Mouse (Mus musculus) mature B cell (primary cell): ENCODE results near the gene Dgcr2.

Experiments
- in situ Hi-C: fragments of 300-500 bp; cut with MboI; formaldehyde crosslinking; loops from 2 replicates; pipeline ENCODE4 v1.14.3; 2019

The Dgcr2 gene

GRCm38 (mm10) chr16:17848928-17849327 lies 49.4 kb downstream of the Dgcr2 start:
- in situ Hi-C loops: no loop called here

DNA sequence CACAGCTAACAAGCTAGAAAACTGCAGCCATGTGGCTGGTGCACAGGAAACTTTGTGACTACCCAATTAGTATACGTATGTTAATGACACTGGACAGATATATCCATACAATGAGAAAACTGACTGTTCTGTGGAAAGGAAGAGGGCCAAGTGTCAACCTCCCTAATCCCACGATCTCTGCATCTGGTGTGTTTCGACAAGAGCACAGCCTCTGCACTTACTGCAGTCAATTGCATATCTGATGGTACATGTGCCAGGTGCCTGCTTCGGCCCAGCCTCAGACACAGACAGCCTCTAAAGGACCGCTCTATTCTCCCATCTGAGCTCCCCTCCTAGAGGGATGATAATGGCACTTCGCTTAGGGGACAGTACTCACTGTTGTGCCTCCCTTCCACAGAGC lies 49.9 kb downstream of the Dgcr2 start:
- in situ Hi-C loops: no loop called here

- in situ Hi-C loops: no loop called here
Observed at GRCm38 (mm10) chr16:17843701-17844365, 54.5 kb downstream of the Dgcr2 start.

DNA sequence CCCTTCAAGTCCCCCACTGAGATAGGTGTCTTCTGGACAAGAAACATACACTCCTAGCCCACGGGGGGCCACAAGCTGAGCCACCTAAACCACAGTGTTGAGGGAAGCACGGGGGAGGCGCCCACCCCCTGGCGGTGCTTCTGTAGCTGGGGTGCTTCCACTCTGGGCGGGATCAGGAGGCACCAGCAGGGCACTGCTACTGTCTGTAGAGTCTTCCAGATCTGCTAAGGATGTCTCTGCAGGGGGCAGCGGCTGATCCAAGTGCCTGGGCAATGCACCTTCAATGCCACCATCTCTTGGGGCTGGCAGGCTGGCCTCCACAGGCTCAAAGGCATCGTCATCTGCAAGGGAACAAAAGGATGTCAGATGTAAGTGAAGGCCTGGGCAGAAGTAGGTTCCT lies 55.9 kb downstream of the Dgcr2 start:
- in situ Hi-C loops: no loop called here

DNA sequence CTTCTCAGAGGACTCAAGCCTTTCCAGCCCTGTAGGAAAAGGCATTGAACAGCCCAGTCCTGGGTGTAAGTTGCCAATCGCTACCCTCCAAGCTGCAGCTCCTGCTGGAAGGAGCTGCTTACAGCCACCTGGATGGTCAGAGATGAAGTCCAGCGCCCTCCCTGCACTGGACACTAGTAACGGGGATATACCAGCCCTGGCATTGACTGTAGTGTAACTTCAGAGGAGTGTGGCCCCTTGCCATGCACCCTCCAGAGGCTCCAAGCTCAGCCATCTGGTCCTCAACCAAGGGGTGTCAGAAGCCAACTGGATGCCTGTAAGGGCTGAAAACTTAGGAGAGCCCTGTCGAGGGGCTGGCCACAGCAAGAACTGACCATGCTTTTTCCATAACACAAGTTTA lies 58.4 kb downstream of the Dgcr2 start:
- in situ Hi-C loops: no loop called here

DNA sequence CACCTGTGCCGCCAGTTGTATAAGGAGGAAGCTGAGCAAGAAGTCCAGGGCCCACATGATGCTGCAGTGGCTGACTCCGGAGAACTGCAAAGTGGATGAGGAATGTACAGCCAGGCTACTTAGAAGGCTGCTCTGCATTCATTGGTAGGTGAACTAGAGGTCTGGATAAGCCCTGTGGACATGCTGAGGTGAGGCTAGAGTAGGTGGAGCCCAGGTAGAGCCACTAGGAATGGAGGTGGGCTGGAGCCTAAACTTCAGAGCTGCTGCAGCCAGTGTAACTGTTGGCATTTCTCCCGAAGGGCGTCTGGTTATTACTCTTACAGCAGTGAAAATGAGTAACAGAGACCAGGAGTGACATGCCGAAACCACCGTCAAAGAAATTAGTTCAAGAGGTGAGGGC lies 60.3 kb downstream of the Dgcr2 start, which contains the start of gene Car15:
TSS of gene Car15 (minus strand) at position 314 of the 400 bp plus-strand sequence.
- in situ Hi-C loops: no loop called here

DNA sequence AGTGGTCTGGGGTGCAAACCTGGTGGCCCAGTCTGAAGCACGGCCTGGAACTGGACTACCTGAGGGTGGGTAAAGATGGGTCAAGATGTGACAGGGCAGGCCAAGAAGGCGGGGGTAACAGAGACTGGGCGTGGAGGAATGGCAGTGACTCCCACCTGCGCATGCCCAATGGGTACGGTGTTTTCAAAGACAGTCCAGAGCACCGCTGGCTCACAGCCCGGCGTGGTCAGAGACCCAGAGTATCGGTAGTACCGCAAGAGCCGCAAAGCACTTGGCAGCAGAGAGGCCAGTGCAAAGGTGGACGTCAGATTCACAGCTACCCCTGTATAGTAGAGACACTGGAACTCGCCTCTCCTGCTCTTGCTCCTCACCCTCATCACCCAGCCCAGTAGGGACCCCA lies 62.9 kb downstream of the Dgcr2 start:
- in situ Hi-C loops: no loop called here

GRCm38 (mm10) chr16:17834543-17834942 lies 63.8 kb downstream of the Dgcr2 start:
- in situ Hi-C loops: no loop called here

DNA sequence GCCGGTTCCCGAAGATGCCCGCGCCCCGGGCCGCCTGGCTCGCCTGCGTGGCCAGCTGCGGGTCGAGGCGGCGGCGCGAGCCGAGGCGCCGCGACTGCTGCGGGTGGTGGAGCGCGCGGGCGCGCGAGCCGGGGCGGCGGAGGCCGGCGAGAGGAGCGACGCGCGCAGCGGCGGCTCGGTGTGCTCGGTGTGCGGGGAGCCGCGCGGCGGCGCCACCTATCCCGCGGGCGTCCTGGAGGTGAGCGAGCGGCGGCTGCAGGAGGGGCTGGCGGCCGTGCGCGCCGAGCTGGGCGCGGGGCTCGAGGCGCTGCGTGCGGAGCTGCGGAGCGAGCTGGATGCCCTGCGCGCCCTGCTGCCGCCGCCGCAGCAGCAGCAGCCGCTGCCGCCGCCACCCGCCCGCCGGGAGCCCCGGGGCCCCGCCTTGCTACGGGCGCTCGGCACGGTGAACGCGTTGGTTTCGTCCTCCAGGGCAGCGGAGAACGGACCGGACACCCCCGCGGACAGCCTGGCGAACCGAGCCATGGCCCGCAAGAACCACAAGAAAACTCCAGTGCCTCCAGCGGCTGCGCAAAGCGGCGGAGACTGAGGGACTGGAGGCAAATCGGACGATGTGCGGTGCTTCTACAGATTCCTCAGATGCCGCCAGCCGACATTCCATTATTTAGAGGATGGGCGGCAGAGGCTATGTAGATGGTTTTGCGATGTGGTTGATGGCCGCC lies 64.5 kb downstream of the Dgcr2 start:
- in situ Hi-C loops: no loop called here

DNA sequence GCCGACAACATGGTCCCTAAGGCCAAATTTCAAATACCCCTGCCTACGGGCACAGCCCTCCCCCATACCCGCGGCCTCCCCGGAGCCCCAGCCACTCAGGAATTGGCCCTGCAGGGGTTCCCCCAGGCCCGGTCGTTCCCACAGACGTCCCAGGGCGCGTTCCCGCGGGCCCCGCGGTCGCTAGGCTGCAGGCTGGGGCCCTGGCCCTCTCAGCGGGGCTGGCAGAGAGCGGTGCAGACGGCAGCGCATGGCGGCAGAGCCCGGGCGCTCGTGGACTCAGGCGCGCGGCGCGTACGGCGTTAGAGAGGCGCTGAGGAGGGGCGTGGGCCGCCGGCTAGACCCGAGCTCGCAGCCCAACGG lies 65.1 kb downstream of the Dgcr2 start:
- in situ Hi-C loops: no loop called here

DNA sequence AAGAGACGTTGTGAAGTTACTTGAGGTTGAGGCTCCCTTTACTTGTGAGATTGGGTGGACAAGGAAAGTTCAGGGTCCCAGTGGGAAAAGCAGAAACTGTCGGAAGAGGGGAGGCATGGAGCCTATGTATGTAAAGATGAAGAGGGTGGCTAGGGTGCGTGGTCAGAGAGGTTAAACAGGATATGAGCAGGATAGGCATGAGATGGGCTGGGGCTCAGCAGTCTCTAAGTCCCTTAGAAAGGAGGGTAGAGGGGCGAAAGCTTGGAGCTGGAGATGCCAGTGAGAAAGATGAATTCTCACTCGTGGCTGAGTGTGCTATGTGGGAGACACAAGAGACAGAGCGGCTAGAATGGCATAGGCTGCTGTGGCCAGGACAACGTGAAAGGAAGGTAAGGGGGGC lies 65.5 kb downstream of the Dgcr2 start, which contains the start of gene B830017H08Rik:
TSS of gene B830017H08Rik (plus strand) at position 301 of the 400 bp plus-strand sequence.
- in situ Hi-C loops: no loop called here

DNA sequence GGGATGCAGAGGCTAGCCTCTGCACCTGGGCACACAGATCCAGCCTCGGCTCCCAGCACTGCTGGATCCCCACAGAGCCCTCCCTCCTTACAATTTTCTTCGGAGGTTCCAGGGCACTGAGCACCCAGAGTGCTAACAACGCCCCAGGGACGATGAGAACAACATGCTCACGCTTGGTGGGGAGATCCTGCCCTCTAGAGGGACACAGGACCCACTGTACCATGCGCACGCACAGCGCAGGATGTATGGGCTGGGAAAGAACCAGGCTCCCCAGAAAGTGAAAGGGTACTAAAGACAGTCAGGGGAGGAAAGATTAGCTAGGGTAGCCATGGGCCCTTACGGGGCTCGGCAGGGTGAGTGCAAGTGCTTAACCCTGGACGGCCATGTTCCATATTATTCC lies 66.6 kb downstream of the Dgcr2 start:
- in situ Hi-C loops: no loop called here

DNA sequence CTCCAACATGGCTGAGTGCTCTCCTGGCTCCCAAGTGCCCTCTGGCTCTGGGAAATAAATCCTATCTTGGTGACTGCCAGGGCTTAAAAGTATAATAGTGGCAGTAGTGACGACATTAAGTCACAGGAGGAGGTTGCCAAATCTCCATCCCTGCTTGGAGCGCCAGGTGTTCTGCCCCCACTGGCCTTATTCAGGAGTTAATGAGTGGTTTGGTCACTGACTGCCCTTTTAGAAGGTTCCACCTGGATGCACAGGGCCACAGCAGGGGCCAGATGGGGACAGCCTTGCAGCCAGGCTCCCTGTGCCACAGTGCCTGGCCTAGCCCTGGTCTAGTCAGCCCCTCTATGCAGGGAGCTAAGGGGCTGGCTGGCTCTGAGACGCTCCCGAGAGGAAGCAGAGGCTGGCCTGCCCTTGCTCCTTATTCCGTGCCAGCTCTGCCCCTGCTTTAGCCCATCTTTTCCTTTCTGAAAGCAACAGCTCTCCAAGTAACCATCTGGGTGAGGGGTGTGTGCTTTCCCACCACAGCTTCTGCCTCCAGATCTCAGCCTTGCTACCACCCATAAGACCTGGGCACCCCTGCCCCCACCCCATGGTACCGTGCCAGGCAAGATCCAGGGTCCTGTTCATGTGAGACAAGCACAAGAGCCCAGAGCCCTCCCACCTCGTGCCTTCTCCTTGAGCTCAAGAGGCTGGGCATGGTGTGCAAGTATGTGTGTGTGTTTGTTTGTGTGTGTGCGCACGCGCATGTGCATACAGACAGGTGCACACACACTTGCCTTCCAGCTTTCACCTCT lies 67.8 kb downstream of the Dgcr2 start:
- in situ Hi-C loops: no loop called here

GRCm38 (mm10) chr16:17828867-17829266 lies 69.5 kb downstream of the Dgcr2 start:
- in situ Hi-C loops: no loop called here

- in situ Hi-C loops: no loop called here
Observed at GRCm38 (mm10) chr16:17828229-17828628, 70.1 kb downstream of the Dgcr2 start.

GRCm38 (mm10) chr16:17826500-17826899 lies 71.9 kb downstream of the Dgcr2 start:
- in situ Hi-C loops: no loop called here

DNA sequence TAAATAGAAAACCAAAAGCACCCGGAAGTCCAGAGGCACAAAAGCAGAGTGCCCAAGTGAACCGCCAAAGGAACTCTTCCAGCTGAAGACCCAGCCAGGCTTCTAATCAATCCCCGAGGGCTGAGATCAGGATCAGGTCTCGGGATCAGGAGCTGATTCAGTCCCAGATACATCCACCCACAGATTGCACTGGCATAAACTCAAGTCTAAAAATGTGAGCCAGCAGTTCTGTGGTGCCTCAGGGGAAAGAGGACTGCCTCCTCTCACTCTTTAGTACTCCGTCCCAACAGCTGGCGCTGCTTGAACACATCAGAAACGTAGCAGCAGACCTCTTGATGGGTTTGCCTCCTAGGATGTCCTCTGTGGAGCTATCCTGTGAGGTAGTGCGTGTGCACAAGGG lies 81.8 kb downstream of the Dgcr2 start:
- in situ Hi-C loops: no loop called here

DNA sequence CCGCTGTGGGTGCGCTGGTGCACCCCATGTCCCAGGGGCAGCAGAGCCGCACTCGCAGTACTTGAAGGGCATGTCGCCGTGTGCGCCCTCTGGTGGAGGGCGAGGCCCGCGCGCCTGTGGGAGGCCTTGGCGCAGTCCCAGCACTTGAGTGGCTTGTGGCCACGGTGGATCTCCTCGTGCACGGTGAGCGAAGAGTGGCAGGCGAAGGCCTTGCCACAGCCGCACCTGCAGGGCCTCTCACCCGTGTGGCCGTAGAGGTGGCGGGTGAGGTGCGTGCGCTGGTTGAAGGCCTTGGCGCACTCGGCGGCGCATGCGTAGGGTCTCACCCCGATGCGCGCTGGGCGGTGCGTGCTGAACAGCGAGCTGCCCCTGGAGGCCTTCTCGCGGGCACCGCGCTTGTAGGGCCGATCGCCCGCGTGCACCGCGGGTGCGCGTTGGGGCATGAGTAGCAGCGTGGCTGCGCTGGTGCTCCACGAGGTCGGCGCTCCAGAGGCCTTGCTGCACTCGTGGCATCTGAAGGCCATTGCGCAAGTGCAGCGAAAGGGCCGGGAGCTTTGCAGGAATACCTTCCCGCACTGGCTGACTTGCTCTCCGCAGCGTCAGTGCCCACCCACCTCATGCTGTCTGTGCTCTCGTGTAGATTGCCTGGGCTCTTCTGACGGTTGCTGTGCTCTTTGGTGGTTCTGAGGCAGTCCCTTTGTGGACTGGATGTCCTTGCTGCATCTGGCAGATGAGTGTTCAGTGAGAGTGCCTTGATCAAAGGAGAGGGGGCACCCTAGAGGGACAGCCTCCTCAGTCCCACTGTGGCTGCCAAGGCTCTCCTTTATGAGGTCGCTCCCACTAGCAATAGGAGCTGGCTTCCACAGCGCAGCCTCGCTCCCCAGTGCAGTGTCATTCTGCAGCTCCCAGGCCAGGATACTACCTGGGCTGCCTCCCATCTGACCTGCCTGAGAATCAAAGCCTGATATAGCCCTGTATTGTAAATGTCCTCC lies 82.7 kb downstream of the Dgcr2 start:
- in situ Hi-C loops: no loop called here

GRCm38 (mm10) chr16:17813173-17813572 lies 85.2 kb downstream of the Dgcr2 start:
- in situ Hi-C loops: no loop called here

DNA sequence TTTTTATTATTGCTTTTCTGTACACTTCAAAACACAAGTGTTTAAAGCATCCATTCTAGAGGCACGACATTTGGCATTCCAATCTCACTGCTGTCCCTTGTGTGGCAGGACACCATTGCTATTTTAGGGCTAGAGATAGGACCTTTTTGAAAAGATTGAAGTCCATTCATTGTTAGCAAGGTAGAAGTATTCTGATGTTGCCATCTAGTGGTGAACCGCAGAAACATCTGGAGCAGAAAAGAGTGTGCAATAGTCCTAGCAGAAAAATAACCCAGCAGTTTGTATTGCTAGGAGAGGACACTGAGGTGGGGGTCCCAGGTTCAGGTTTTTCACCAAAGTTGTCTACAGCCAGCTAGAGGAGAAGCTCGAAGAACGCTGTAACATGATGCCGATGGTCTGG lies 86.2 kb downstream of the Dgcr2 start:
- in situ Hi-C loops: no loop called here

GRCm38 (mm10) chr16:17809711-17810110 lies 88.7 kb downstream of the Dgcr2 start:
- in situ Hi-C loops: no loop called here

- in situ Hi-C loops: no loop called here
Observed at GRCm38 (mm10) chr16:17809125-17809524, 89.2 kb downstream of the Dgcr2 start.
